Mouse (Mus musculus) CH12.LX (cell line): ENCODE measurements around the gene Smg6. TPM values are rescaled to one million over a fixed set of nuclear protein-coding genes. Genes with fewer than 3 reads are reported as not detected.

Source experiments
- DNase-seq: peaks from one replicate; pipeline ENCODE4 v3.0.0-alpha.2; 2013; ENCODE audit errors: extremely low read depth
- H3K27ac ChIP-seq: 2 replicates; pipeline ENCODE4 v1.5.1; 2012; ENCODE audit warnings: low read depth, mild to moderate bottlenecking, control low read depth, moderate library complexity; ENCODE audit not compliant: insufficient read depth
- H3K27me3 ChIP-seq: replicated peaks from 2 replicates; pipeline ENCODE3; 2012; ENCODE audit warnings: inconsistent platforms
- H3K36me3 ChIP-seq, 2 experiments: replicated peaks in 1 of 2; 2 replicates each; pipeline versions ENCODE3 to v1.6.1; 2012; ENCODE audit warnings: inconsistent platforms in 1 of 2, low read length in 1 of 2, mild to moderate bottlenecking in 1 of 2, mixed read lengths in 1 of 2, moderate library complexity in 1 of 2; ENCODE audit not compliant: control insufficient read depth in 1 of 2, insufficient read depth in 1 of 2
- H3K4me1 ChIP-seq, 2 experiments: 2 replicates each; pipeline ENCODE4 v1.6.1; 2012; ENCODE audit warnings: inconsistent platforms in 1 of 2, moderate library complexity in 1 of 2; ENCODE audit not compliant: insufficient read depth in 2 of 2, control insufficient read depth in 1 of 2
- H3K4me2 ChIP-seq: 2 replicates; pipeline ENCODE4 v1.6.1; 2012; ENCODE audit warnings: low read depth, mild to moderate bottlenecking, control low read depth; ENCODE audit not compliant: poor library complexity, insufficient read depth, severe bottlenecking
- H3K4me3 ChIP-seq, 3 experiments: fragments of 150-350 bp in 1 of 3; sonication (generic) in 1 of 3; replicated peaks in 1 of 3; 2 replicates each; pipeline versions ENCODE3 to v1.5.1; 2011 to 2012; ENCODE audit warnings: low read depth in 2 of 3, low read length in 2 of 3, mild to moderate bottlenecking in 2 of 3, moderate library complexity in 2 of 3, control low read depth in 1 of 3, improper control_type of control experiment in 1 of 3, inconsistent platforms in 1 of 3, mixed read lengths in 1 of 3; ENCODE audit not compliant: poor library complexity in 1 of 3
- H3K79me2 ChIP-seq: replicated peaks from 2 replicates; pipeline ENCODE4 v1.6.1; 2012; ENCODE audit warnings: mild to moderate bottlenecking, moderate library complexity; ENCODE audit not compliant: control insufficient read depth, poor library complexity, insufficient read depth, severe bottlenecking; ENCODE audit errors: extremely low read depth
- H3K9ac ChIP-seq: 2 replicates; pipeline ENCODE4 v1.6.1; 2012; ENCODE audit warnings: low read depth, mild to moderate bottlenecking, control low read depth, moderate library complexity; ENCODE audit not compliant: insufficient read depth
- H3K9me3 ChIP-seq: replicated peaks from 2 replicates; pipeline ENCODE3; 2012; ENCODE audit warnings: low read length, inconsistent platforms, mixed read lengths
- BHLHE40 ChIP-seq: IDR thresholded peaks from 2 replicates; pipeline ENCODE4 v1.6.1; 2011; ENCODE audit warnings: mild to moderate bottlenecking, low read depth, low read length, improper control_type of control experiment
- ETS1 ChIP-seq: conservative IDR thresholded peaks from 2 replicates; pipeline ENCODE4 v1.6.1; 2012; ENCODE audit warnings: low read depth, mild to moderate bottlenecking, inconsistent platforms, low read length, improper control_type of control experiment, moderate library complexity
- GABPA ChIP-seq: IDR thresholded peaks from 2 replicates; pipeline ENCODE4 v1.6.1; 2012; ENCODE audit warnings: low read depth, low read length, improper control_type of control experiment, inconsistent platforms; ENCODE audit not compliant: insufficient replicate concordance
- IRF4 ChIP-seq: IDR thresholded peaks from 2 replicates; pipeline ENCODE4 v1.6.1; 2014; ENCODE audit warnings: low read depth, mild to moderate bottlenecking, inconsistent platforms, low read length, improper control_type of control experiment
- MEF2A ChIP-seq: IDR thresholded peaks from 2 replicates; pipeline ENCODE4 v1.6.1; 2014; ENCODE audit warnings: low read depth, mild to moderate bottlenecking, inconsistent platforms, low read length, improper control_type of control experiment, borderline replicate concordance
- NRF1 ChIP-seq: IDR thresholded peaks from 2 replicates; pipeline ENCODE4 v1.6.1; 2014; ENCODE audit warnings: low read depth, mild to moderate bottlenecking, inconsistent platforms, low read length, improper control_type of control experiment, moderate library complexity
- POLR2A ChIP-seq: IDR thresholded peaks from 2 replicates; pipeline ENCODE4 v1.6.1; 2011; ENCODE audit warnings: low read depth, mild to moderate bottlenecking, improper control_type of control experiment, low read length
- POLR2AphosphoS2 ChIP-seq: IDR thresholded peaks from 2 replicates; pipeline ENCODE4 v1.6.1; 2011; ENCODE audit warnings: low read depth, low read length, improper control_type of control experiment
- RCOR1 ChIP-seq: conservative IDR thresholded peaks from 2 replicates; pipeline ENCODE4 v1.6.1; 2012; ENCODE audit warnings: low read depth, mild to moderate bottlenecking, inconsistent platforms, low read length, improper control_type of control experiment
- SMC3 ChIP-seq: IDR thresholded peaks from 2 replicates; pipeline ENCODE4 v1.6.1; 2011; ENCODE audit warnings: low read depth, low read length, improper control_type of control experiment
- TBP ChIP-seq: conservative IDR thresholded peaks from 2 replicates; pipeline ENCODE4 v1.6.1; 2011; ENCODE audit warnings: low read depth, low read length, improper control_type of control experiment
- UBTF ChIP-seq: IDR thresholded peaks from 2 replicates; pipeline ENCODE4 v1.6.1; 2012; ENCODE audit warnings: low read depth, mild to moderate bottlenecking, inconsistent platforms, low read length, improper control_type of control experiment, moderate library complexity
- dilution Hi-C: fragments of 300-500 bp; cut with MboI; formaldehyde crosslinking; loops from 2 replicates; pipeline ENCODE4 v1.14.3; 2020; ENCODE audit warnings: low sequenced_read_pairs; ENCODE audit not compliant: extremely low pct_unique_long_range_greater_than_20kb, extremely low pct_ligation_motif_present
- in situ Hi-C: fragments of 300-500 bp; cut with MboI; formaldehyde crosslinking; loops from 3 replicates; pipeline ENCODE4 v1.14.3; 2019; ENCODE audit warnings: low sequenced_read_pairs, low pct_ligation_motif_present, low pct_unique_long_range_greater_than_20kb, mixed read lengths
- polyA plus RNA-seq: library from polyadenylated mRNA; unstranded; fragments of >175 nt; gene quantifications from 2 replicates; pipeline ENCODE4 v1.2.1, GENCODE M21; 2012; ENCODE audit warnings: low read depth; ENCODE audit not compliant: insufficient read length
- total RNA-seq, 2 experiments: library from RNA; depleted of rRNA; stranded (reverse); fragments of 300-350 nt in 1 of 2; fragments of >200 nt in 1 of 2; gene quantifications; 2 replicates each; pipeline ENCODE4 v1.2.3; 2012 to 2014

Gene Smg6
- total and polyA plus RNA-seq, 3 experiments = 9.0 to 18.5 (median 12.1) TPM

- H3K9me3 ChIP-seq = peaks cover 8% of the 10 kb centered on the region
- H3K4me2 ChIP-seq = peak within 1 kb of the TSS; percentile 26
- H3K27ac ChIP-seq = no peak within 1 kb of the TSS
- dilution Hi-C loops = no loop called here
- in situ Hi-C loops = loop anchor here (5.0 kb wide), 2 partner anchors 36 to 96 kb away; no protein-coding TSS in a partner anchor
- peaks cover 0 to 12% of the 10 kb centered on the region in 2 experiments for H3K36me3 ChIP-seq
- no peak for DNase-seq
- peaks cover 41% of the 10 kb centered on the region for H3K27me3 ChIP-seq
- H3K79me2 ChIP-seq = peaks cover 21% of the 10 kb centered on the region
- TF ChIP-seq MEF2A (no peak), SMC3 (no peak), BHLHE40 (no peak), NRF1 (no peak), IRF4 (no peak)
- H3K9ac ChIP-seq = peak within 1 kb of the TSS; percentile 77
- H3K4me1 ChIP-seq = peaks cover 25 to 56% of the 10 kb centered on the region in 2 experiments
- peak within 1 kb of the TSS; percentile 69 to 100 (median 90) for H3K4me3 ChIP-seq
Measured at GRCm38 (mm10) chr11:75190905-75191441, 265.4 kb downstream of the Smg6 start, which contains the start of gene Dph1. TSS of gene Dph1 (minus strand) at chr11:75191241.

DNA sequence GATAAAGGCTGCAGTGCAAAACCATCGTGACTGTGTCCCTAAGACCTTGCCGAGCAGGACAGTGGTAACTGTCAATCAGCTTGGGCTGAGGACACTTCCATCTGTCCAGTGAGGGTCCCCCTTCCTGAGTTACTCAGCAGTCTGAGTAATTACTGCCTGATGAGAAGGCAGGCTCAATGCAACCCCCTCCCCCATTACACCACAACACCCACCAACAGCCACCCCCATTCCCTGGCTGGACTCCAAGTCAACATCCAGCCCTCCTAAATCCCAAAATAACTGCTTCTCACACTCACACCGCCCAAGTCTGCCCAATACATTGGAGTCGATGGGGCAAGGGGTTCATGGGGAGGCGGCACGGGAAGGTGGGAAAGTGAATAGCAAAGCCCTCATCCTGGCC is 266.2 kb downstream of the Smg6 start:
- Histone ChIP-seq H3K79me2 (peaks cover 21% of the 10 kb centered on the region), H3K9ac (no peak overlapping the region), H3K4me2 (no peak overlapping the region), H3K9me3 (peaks cover 8% of the 10 kb centered on the region), H3K36me3 (peaks cover 0 to 10% of the 10 kb centered on the region in 2 experiments), H3K4me3 (no peak overlapping the region), H3K27me3 (peaks cover 50% of the 10 kb centered on the region), H3K27ac (no peak overlapping the region), H3K4me1 (peaks cover 25 to 50% of the 10 kb centered on the region in 2 experiments)
- dilution Hi-C loops (no loop called here), in situ Hi-C loops (loop anchor here (5.0 kb wide), 2 partner anchors 35 to 95 kb away; no protein-coding TSS in a partner anchor)
- DNase-seq = no peak
- no peak for TF ChIP-seq IRF4
- TF ChIP-seq POLR2AphosphoS2 = no peak
- no peak for TF ChIP-seq TBP
- no peak for TF ChIP-seq GABPA
- TF ChIP-seq UBTF = no peak
- TF ChIP-seq ETS1 = no peak
- TF ChIP-seq RCOR1 = no peak
- no peak for TF ChIP-seq POLR2A
- TF ChIP-seq NRF1 = no peak
